Mouse (Mus musculus) E14TG2a.4 (cell line): ENCODE measurements around the gene Frmpd3.

Source experiments
- CTCF ChIP-seq: conservative IDR thresholded peaks from 2 replicates; pipeline ENCODE4 v1.5.1; 2014; ENCODE audit warnings: low read length
- NANOG ChIP-seq: IDR thresholded peaks from 2 replicates; pipeline ENCODE4 v1.6.1; 2014; ENCODE audit warnings: borderline replicate concordance, low read length, mixed read lengths
- POU5F1 ChIP-seq: IDR thresholded peaks from 2 replicates; pipeline ENCODE4 v1.6.1; 2014; ENCODE audit warnings: low read length, borderline replicate concordance

DNA sequence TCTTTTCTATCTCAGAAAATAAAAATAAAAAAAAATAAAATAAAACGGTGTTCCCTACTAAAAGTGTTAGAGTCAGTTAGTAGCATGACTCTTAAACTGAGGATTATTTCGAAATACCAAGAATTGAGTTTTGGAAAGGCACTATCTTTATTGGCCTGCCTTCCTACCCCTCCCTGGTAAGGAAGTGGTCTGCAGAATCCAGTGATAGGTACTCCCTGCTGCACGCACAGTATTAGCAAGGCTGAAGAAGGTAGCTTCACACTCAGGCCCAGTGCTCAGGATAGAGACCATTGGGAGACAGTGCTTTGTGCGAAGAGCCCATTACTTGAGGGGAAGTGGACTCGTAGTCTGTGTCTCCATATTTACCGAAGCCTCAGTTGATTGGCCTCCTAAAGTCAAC is 136.2 kb downstream of the Frmpd3 start:
- no peak for TF ChIP-seq POU5F1
- TF ChIP-seq CTCF, result no peak
- TF ChIP-seq NANOG, result no peak
